Mouse (Mus musculus): ENCODE results near the gene Mycbp2.

Mycbp2 gene

GRCm38 (mm10) chr14:103346729-103347505, at the start of gene Mycbp2:
Gene Mycbp2 (minus strand): TSS chr14:103346814.
- peak; percentile 98 for DNase-seq (ENCODE audit: low spot score)

GRCm38 (mm10) chr14:103392391-103392790, 45.8 kb upstream of the Mycbp2 start:
- DNase-seq (ENCODE audit: low spot score), result no peak

GRCm38 (mm10) chr14:103387431-103387830, 40.8 kb upstream of the Mycbp2 start:
- no peak for DNase-seq (ENCODE audit: low spot score)

GRCm38 (mm10) chr14:103386871-103387270, 40.3 kb upstream of the Mycbp2 start:
- DNase-seq (ENCODE audit: low spot score), result no peak

GRCm38 (mm10) chr14:103385084-103385610, 38.5 kb upstream of the Mycbp2 start:
- no peak for DNase-seq (ENCODE audit: low spot score)

- DNase-seq (ENCODE audit: low spot score), result no peak
Measured at GRCm38 (mm10) chr14:103378703-103379102, 32.1 kb upstream of the Mycbp2 start.

GRCm38 (mm10) chr14:103376765-103377164, 30.2 kb upstream of the Mycbp2 start:
- DNase-seq (ENCODE audit: low spot score), result no peak

- DNase-seq (ENCODE audit: low spot score), result no peak
Measured at GRCm38 (mm10) chr14:103375523-103375922, 28.9 kb upstream of the Mycbp2 start.

GRCm38 (mm10) chr14:103363199-103363598, 16.6 kb upstream of the Mycbp2 start:
- no peak for DNase-seq (ENCODE audit: low spot score)

GRCm38 (mm10) chr14:103356066-103356465, 9.5 kb upstream of the Mycbp2 start:
- no peak for DNase-seq (ENCODE audit: low spot score)

- DNase-seq (ENCODE audit: low spot score), result no peak
Measured at GRCm38 (mm10) chr14:103354396-103355352, 8.1 kb upstream of the Mycbp2 start.

- no peak for DNase-seq (ENCODE audit: low spot score)
Measured at GRCm38 (mm10) chr14:103345858-103346728, 521 bp downstream of the Mycbp2 start.

- no peak for DNase-seq (ENCODE audit: low spot score)
Measured at GRCm38 (mm10) chr14:103345486-103345857, 1.1 kb downstream of the Mycbp2 start.

GRCm38 (mm10) chr14:103345011-103345410, 1.6 kb downstream of the Mycbp2 start:
- DNase-seq (ENCODE audit: low spot score), result no peak

GRCm38 (mm10) chr14:103343791-103344190, 2.8 kb downstream of the Mycbp2 start:
- no peak for DNase-seq (ENCODE audit: low spot score)

- DNase-seq (ENCODE audit: low spot score), result peak; percentile 48
Measured at GRCm38 (mm10) chr14:103341385-103342294, 5.0 kb downstream of the Mycbp2 start.

- no peak for DNase-seq (ENCODE audit: low spot score)
Measured at GRCm38 (mm10) chr14:103312926-103313325, 33.7 kb downstream of the Mycbp2 start.

- DNase-seq (ENCODE audit: low spot score), result no peak
Measured at GRCm38 (mm10) chr14:103296227-103296626, 50.4 kb downstream of the Mycbp2 start.

GRCm38 (mm10) chr14:103286650-103287049, 60.0 kb downstream of the Mycbp2 start:
- no peak for DNase-seq (ENCODE audit: low spot score)

- DNase-seq (ENCODE audit: low spot score), result no peak
Measured at GRCm38 (mm10) chr14:103276667-103277066, 69.9 kb downstream of the Mycbp2 start.

- DNase-seq (ENCODE audit: low spot score), result no peak
Measured at GRCm38 (mm10) chr14:103260437-103260836, 86.2 kb downstream of the Mycbp2 start.
